Mouse (Mus musculus): ENCODE results near the gene Olfr136. TPM values are rescaled to one million over a fixed set of nuclear protein-coding genes. Genes with fewer than 3 reads are reported as not detected.

The Olfr136 gene
- polyA plus RNA-seq (2011; ENCODE audit: insufficient read length, low read depth, missing spikeins): not detected in 2 replicates

GRCm38 (mm10) chr17:38329531-38329930 lies at the start of gene Olfr136:
Gene Olfr136 (plus strand): TSS chr17:38329831.
- TF ChIP-seq CTCF (IDR thresholded peaks at IDR 0.05; ENCODE audit: borderline replicate concordance, insufficient read depth, low read length) (no peak), POLR2A (IDR thresholded peaks at IDR 0.05; ENCODE audit: low read depth, low read length) (no peak)
- Histone ChIP-seq H3K27ac (ENCODE audit: insufficient read depth, low read length) (no peak within 1 kb of the TSS), H3K4me3 (ENCODE audit: insufficient read depth, low read length) (no peak within 1 kb of the TSS), H3K4me1 (ENCODE audit: control insufficient read depth, insufficient read depth, low read length) (no peaks in the 10 kb centered on the region)

GRCm38 (mm10) chr17:38307470-38307869 lies 22.2 kb upstream of the Olfr136 start, which contains the start of gene Olfr137:
Gene Olfr137 (minus strand): TSS chr17:38307570.
- Histone ChIP-seq H3K4me3 (ENCODE audit: insufficient read depth, low read length) (no peak within 1 kb of the TSS), H3K4me1 (ENCODE audit: control insufficient read depth, insufficient read depth, low read length) (no peaks in the 10 kb centered on the region), H3K27ac (ENCODE audit: insufficient read depth, low read length) (no peak within 1 kb of the TSS)
- TF ChIP-seq CTCF (IDR thresholded peaks at IDR 0.05; ENCODE audit: borderline replicate concordance, insufficient read depth, low read length) (no peak), POLR2A (IDR thresholded peaks at IDR 0.05; ENCODE audit: low read depth, low read length) (no peak)

Other genes starting within 250 kb of the Olfr136 start
- gene Olfr131, start 241.1 kb upstream of the Olfr136 start, polyA plus RNA-seq (2011; ENCODE audit: insufficient read length, low read depth, missing spikeins): not detected in 2 replicates
- not detected in 2 replicates for gene Olfr132, start 195.3 kb upstream of the Olfr136 start, polyA plus RNA-seq (2011; ENCODE audit: insufficient read length, low read depth, missing spikeins)
- gene Olfr133, start 184.6 kb upstream of the Olfr136 start, polyA plus RNA-seq (2011; ENCODE audit: insufficient read length, low read depth, missing spikeins): not detected in 2 replicates
- not detected in 2 replicates for gene Olfr134, start 158.4 kb upstream of the Olfr136 start, polyA plus RNA-seq (2011; ENCODE audit: insufficient read length, low read depth, missing spikeins)
- gene Olfr135, start 125.5 kb upstream of the Olfr136 start, polyA plus RNA-seq (2011; ENCODE audit: insufficient read length, low read depth, missing spikeins): not detected in 2 replicates
- not detected in 2 replicates for gene Olfr138, start 68.8 kb upstream of the Olfr136 start, polyA plus RNA-seq (2011; ENCODE audit: insufficient read length, low read depth, missing spikeins)
- not detected in 2 replicates for gene Olfr137, start 22.3 kb upstream of the Olfr136 start, polyA plus RNA-seq (2011; ENCODE audit: insufficient read length, low read depth, missing spikeins)
- not detected in 2 replicates for gene Esp36, start 90.4 kb downstream of the Olfr136 start, polyA plus RNA-seq (2011; ENCODE audit: insufficient read length, low read depth, missing spikeins)
- not detected in 2 replicates for gene Esp34, start 224.4 kb downstream of the Olfr136 start, polyA plus RNA-seq (2011; ENCODE audit: insufficient read length, low read depth, missing spikeins)